Mouse (Mus musculus) MEL (cell line): Measurements from ENCODE around the gene Tcf15.

Source experiments
- CTCF ChIP-seq, 3 experiments: IDR thresholded peaks in 2 of 3; conservative IDR thresholded peaks in 1 of 3; 2 replicates each; pipeline ENCODE4 v1.5.1; 2011 to 2012; ENCODE audit warnings: low read length in 3 of 3, low read depth in 2 of 3, mild to moderate bottlenecking in 2 of 3, improper control_type of control experiment in 1 of 3, inconsistent platforms in 1 of 3, mixed read lengths in 1 of 3, moderate library complexity in 1 of 3; ENCODE audit not compliant: control insufficient read depth in 1 of 3, insufficient read depth in 1 of 3, poor library complexity in 1 of 3, severe bottlenecking in 1 of 3
- GATA1 ChIP-seq: IDR thresholded peaks from 2 replicates; pipeline ENCODE4 v1.6.1; 2011; ENCODE audit warnings: low read depth, low read length, improper control_type of control experiment
- JUND ChIP-seq: IDR thresholded peaks from 2 replicates; pipeline ENCODE4 v1.6.1; 2011; ENCODE audit warnings: low read depth, mild to moderate bottlenecking, improper control_type of control experiment, low read length
- POLR2AphosphoS2 ChIP-seq: IDR thresholded peaks from 2 replicates; pipeline ENCODE4 v1.6.1; 2011; ENCODE audit warnings: low read length, improper control_type of control experiment
- TAL1 ChIP-seq: IDR thresholded peaks from 2 replicates; pipeline ENCODE4 v1.6.1; 2012; ENCODE audit warnings: mild to moderate bottlenecking, inconsistent platforms, low read length, moderate library complexity, mixed read lengths
- TBP ChIP-seq: IDR thresholded peaks from 2 replicates; pipeline ENCODE4 v1.8.0; 2011; ENCODE audit warnings: low read depth, low read length, improper control_type of control experiment
- TCF12 ChIP-seq: IDR thresholded peaks from 2 replicates; pipeline ENCODE4 v1.6.1; 2014; ENCODE audit warnings: low read depth, mild to moderate bottlenecking, inconsistent platforms, low read length, improper control_type of control experiment, moderate library complexity
- USF1 ChIP-seq: IDR thresholded peaks from 2 replicates; pipeline ENCODE4 v1.6.1; 2014; ENCODE audit warnings: low read depth, mild to moderate bottlenecking, inconsistent platforms, low read length, improper control_type of control experiment, moderate library complexity

GRCm38 (mm10) chr2:152101761-152102160 is 41.6 kb upstream of the Tcf15 start:
- TF ChIP-seq POLR2AphosphoS2 (no peak), CTCF (IDR thresholded peaks at IDR 0.05 in 2 of 3, conservative IDR thresholded peaks at IDR 0.05 in 1 of 3; ENCODE audit: control insufficient read depth in 1 of 3, insufficient read depth in 1 of 3, low read depth in 2 of 3, low read length in 3 of 3, poor library complexity in 1 of 3, severe bottlenecking in 1 of 3) (no peak), TCF12 (no peak), TBP (no peak), TAL1 (no peak), JUND (no peak), GATA1 (no peak), USF1 (no peak)
